Mouse (Mus musculus) lung, postnatal 0 days (tissue): Measurements from ENCODE around the gene Shq1. TPM values are rescaled to one million over a fixed set of nuclear protein-coding genes. Genes with fewer than 3 reads are reported as not detected.

ENCODE experiments used
- ATAC-seq: fragments of 200-750 bp; cut with Nextera tagmentation; 2 replicates; pipeline ENCODE4 v1.8.0; 2017; ENCODE audit warnings: moderate library complexity
- DNase-seq: peaks from one replicate; pipeline ENCODE4 v3.0.0-alpha.2; 2016; ENCODE audit warnings: low spot score
- H3K27ac ChIP-seq: fragments of 300-500 bp; sonication (generic); 2 replicates; pipeline ENCODE4 v1.5.1; 2014; ENCODE audit warnings: antibody characterized with exemption, mild to moderate bottlenecking, low read length, mixed read lengths
- H3K27me3 ChIP-seq: fragments of 300-500 bp; sonication (generic); replicated peaks from 2 replicates; pipeline ENCODE4 v1.6.1; 2014; ENCODE audit warnings: low read length, mixed read lengths; ENCODE audit not compliant: insufficient read depth
- H3K36me3 ChIP-seq: fragments of 300-500 bp; sonication (generic); 2 replicates; pipeline ENCODE4 v1.6.1; 2014; ENCODE audit warnings: low read length, mixed read lengths; ENCODE audit not compliant: insufficient read depth
- H3K4me1 ChIP-seq: fragments of 300-500 bp; sonication (generic); 2 replicates; pipeline ENCODE4 v1.6.1; 2014; ENCODE audit warnings: antibody characterized with exemption, low read depth, low read length, mixed read lengths; ENCODE audit not compliant: insufficient read depth
- H3K4me2 ChIP-seq: fragments of 300-500 bp; sonication (generic); replicated peaks from 2 replicates; pipeline ENCODE4 v1.6.1; 2014; ENCODE audit warnings: low read depth, mild to moderate bottlenecking, low read length, moderate library complexity, mixed read lengths
- H3K4me3 ChIP-seq: fragments of 300-500 bp; sonication (generic); 2 replicates; pipeline ENCODE4 v1.5.1; 2014; ENCODE audit warnings: low read depth, low read length
- H3K9ac ChIP-seq: fragments of 300-500 bp; sonication (generic); replicated peaks from 2 replicates; pipeline ENCODE4 v1.6.1; 2014; ENCODE audit warnings: low read depth, mild to moderate bottlenecking
- H3K9me3 ChIP-seq: fragments of 300-500 bp; sonication (generic); 2 replicates; pipeline ENCODE4 v1.6.1; 2016; ENCODE audit warnings: low read length, mixed read lengths
- CTCF ChIP-seq: IDR thresholded peaks from 2 replicates; pipeline ENCODE4 v1.5.1; 2016; ENCODE audit warnings: antibody characterized with exemption, mild to moderate bottlenecking
- EP300 ChIP-seq: IDR thresholded peaks from 2 replicates; pipeline ENCODE4 v1.6.1; 2016; ENCODE audit warnings: antibody characterized with exemption, mild to moderate bottlenecking, control low read depth
- WGBS: fragments of 180-500 bp; shearing (Covaris S2); extraction: QIAGEN DNeasy Blood & Tissue Kit; methylation state at CpG from one replicate; pipeline ENCODE4 v1.1.7; 2014; 5-methylcytosine and 5-hydroxymethylcytosine counted together
- polyA plus RNA-seq: library from polyadenylated mRNA; unstranded; fragments of >200 nt; fragmentation: Nextera tagmentation; extraction: Ambion mirVana; gene quantifications from 2 replicates; pipeline ENCODE4 v1.2.1, GENCODE M21; 2015

The Shq1 gene
- polyA plus RNA-seq, 1 experiment from 2014 or later = 5.9 TPM

DNA sequence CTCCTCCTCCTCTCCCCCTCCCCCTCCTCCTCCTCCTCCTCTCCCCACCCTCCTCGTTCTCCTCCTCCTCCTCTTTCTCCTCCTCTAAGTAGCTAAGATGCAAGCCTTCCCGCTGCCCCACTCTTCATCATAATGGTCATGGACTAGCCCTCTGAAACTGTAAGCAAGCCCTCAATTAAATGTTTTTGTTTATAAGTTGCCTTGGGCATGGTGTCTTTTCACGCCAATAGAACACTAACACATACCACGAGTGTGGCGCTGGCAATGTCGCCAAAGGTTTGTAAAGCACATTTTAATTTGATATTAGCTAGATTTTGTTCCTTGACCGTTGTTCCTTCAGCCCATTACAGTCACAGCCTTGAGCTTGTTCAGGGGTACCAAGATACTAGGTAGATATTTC lies 5.5 kb upstream of the Shq1 start:
- TF ChIP-seq CTCF = no peak
- no peak for TF ChIP-seq EP300
- Histone ChIP-seq H3K27me3 (no peaks in the 10 kb centered on the region), H3K4me1 (peaks cover 1% of the 10 kb centered on the region; the same call in 1 of the 2 replicates), H3K4me2 (no peak overlapping the region), H3K9ac (no peak overlapping the region), H3K9me3 (no peaks in the 10 kb centered on the region), H3K27ac (no peak overlapping the region), H3K4me3 (no peak overlapping the region), H3K36me3 (no peaks in the 10 kb centered on the region)
- 91% methylated on average over 6 of the region's 7 CpGs for WGBS
- no peak for DNase-seq
- ATAC-seq = no peak

DNA sequence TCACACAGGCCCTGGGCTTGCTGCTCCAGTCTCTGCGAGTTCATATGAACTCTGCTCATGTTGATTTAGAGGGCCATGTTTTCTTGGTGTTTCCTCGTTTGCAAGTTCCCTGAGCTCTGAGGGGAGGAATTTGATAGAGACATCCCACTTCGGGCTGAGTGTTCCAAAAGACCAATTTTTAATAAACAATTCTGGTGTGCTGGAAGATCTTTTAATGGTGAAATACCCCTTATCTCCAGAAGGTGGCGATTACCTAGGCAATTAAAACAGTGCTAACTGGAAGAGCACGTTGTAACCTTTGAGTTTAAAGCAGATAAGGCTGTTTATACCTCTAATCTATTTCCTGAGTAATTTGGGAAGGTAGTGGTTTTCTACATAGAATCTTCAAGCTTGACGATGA lies 4.0 kb upstream of the Shq1 start:
- Histone ChIP-seq H3K4me2 (no peak overlapping the region), H3K9me3 (no peaks in the 10 kb centered on the region), H3K27ac (no peak overlapping the region), H3K27me3 (no peaks in the 10 kb centered on the region), H3K36me3 (no peaks in the 10 kb centered on the region), H3K9ac (no peak overlapping the region), H3K4me1 (peaks cover 3% of the 10 kb centered on the region; the same call in 1 of the 2 replicates), H3K4me3 (no peak overlapping the region)
- peak; percentile 77 for TF ChIP-seq CTCF
- no peak for TF ChIP-seq EP300
- ATAC-seq (no peak), DNase-seq (peak; percentile 74)
- WGBS = 17% methylated on average over 6 of the region's 6 CpGs

DNA sequence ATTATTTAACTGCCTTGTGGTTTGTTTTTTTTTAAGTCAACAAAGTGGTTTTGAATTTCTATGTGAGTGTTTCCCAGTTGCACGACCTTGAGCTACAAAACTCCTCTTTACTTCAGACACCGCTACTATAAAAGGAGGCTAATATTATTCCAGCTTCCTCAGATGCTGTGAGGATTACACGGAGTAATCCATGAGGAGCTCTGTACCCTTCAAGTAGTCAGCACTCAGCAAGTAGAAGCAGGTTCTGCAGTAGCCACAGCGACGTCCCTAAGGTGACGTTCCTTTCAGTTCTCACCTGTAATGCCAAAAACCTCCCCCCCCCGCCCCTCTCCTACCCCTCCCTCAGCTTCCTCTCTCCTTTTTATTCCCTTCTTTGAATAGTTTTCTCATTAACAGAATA lies 444 bp upstream of the Shq1 start:
- Histone ChIP-seq H3K27ac (no peak overlapping the region), H3K27me3 (no peaks in the 10 kb centered on the region), H3K4me2 (peak overlapping the region; percentile 87), H3K9ac (peak overlapping the region; percentile 56; the same call in 1 of the 2 replicates), H3K4me1 (peaks cover 3% of the 10 kb centered on the region; the same call in 1 of the 2 replicates), H3K4me3 (peak overlapping the region; percentile 89; the same call in 1 of the 2 replicates), H3K36me3 (no peaks in the 10 kb centered on the region), H3K9me3 (no peaks in the 10 kb centered on the region)
- 6% methylated on average over 7 of the region's 7 CpGs for WGBS
- no peak for ATAC-seq
- no peak for TF ChIP-seq EP300
- DNase-seq = no peak

DNA sequence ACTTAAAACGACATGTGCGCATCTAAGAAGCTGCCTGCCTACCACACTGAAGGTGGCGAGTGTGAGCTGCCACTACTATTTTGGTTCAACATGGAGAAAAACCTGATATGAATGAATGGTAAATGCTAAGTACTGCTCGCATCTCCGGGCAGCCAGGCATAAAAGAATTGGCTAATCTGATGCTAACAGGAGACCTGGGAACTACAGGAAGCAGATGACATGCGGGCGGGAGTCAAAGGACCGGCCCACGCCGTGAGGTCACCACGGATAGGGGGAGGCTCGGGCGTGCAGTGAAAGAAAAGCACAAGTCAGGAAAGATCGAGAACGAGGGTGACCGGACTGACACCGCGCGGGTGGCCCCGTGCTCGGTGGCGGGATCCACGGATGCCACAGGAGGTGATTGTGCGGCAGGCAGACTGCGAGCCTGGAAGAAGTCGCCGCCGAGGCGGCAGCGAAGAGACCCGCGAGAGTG lies 551 bp downstream of the Shq1 start:
- peak; percentile 61 for DNase-seq
- H3K27ac ChIP-seq = peak overlapping the region; percentile 54

GRCm38 (mm10) chr6:100668858-100669257 lies 2.1 kb downstream of the Shq1 start:
- no peaks in the 10 kb centered on the region for H3K27me3 ChIP-seq
- ATAC-seq = no peak
- 0 out of 2 replicates have a peak, but pooled peaks cover 11% of the 10 kb centered on the region for H3K36me3 ChIP-seq
- peaks cover 3% of the 10 kb centered on the region; the same call in 1 of the 2 replicates for H3K4me1 ChIP-seq
- no peaks in the 10 kb centered on the region for H3K9me3 ChIP-seq
- no peak overlapping the region for H3K9ac ChIP-seq
- no peak overlapping the region for H3K4me2 ChIP-seq
- WGBS = 56% methylated on average over 2 of the region's 2 CpGs
- no peak overlapping the region for H3K27ac ChIP-seq
- H3K4me3 ChIP-seq = no peak overlapping the region
- TF ChIP-seq EP300 = no peak
- DNase-seq = no peak

More for the DNA sequence above, 551 bp downstream of the Shq1 start:
- no peaks in the 10 kb centered on the region for H3K27me3 ChIP-seq
- peak; percentile 76 for ATAC-seq
- H3K4me2 ChIP-seq = peak overlapping the region; percentile 87
- no peaks in the 10 kb centered on the region for H3K36me3 ChIP-seq
- under 1% methylated on average over 32 of the region's 32 CpGs for WGBS
- H3K9ac ChIP-seq = peak overlapping the region; percentile 56
- peak overlapping the region; percentile 89 for H3K4me3 ChIP-seq
- H3K4me1 ChIP-seq = peaks cover 3% of the 10 kb centered on the region; the same call in 1 of the 2 replicates
- H3K9me3 ChIP-seq = no peaks in the 10 kb centered on the region
- TF ChIP-seq CTCF = peak; percentile 46
- no peak for TF ChIP-seq EP300

- ATAC-seq (no peak), DNase-seq (no peak)
- Histone ChIP-seq H3K27me3 (no peaks in the 10 kb centered on the region), H3K4me3 (no peak overlapping the region), H3K9ac (no peak overlapping the region), H3K4me2 (no peak overlapping the region), H3K9me3 (no peaks in the 10 kb centered on the region), H3K36me3 (0 out of 2 replicates have a peak, but pooled peaks cover 11% of the 10 kb centered on the region), H3K27ac (no peak overlapping the region), H3K4me1 (peaks cover 3% of the 10 kb centered on the region; the same call in 1 of the 2 replicates)
- TF ChIP-seq CTCF = peak; percentile 22; the same call in 1 of the 2 replicates
- no peak for TF ChIP-seq EP300
- 67% methylated on average over 8 of the region's 8 CpGs for WGBS
Measured at GRCm38 (mm10) chr6:100667644-100668043, 3.3 kb downstream of the Shq1 start.

- no peak for ATAC-seq
Measured at GRCm38 (mm10) chr6:100662224-100662623, 8.7 kb downstream of the Shq1 start.

More at GRCm38 (mm10) chr6:100662224-100662623, 8.7 kb downstream of the Shq1 start:
- no peak overlapping the region for H3K4me2 ChIP-seq
- H3K4me3 ChIP-seq = no peak overlapping the region
- DNase-seq = no peak
- no peak overlapping the region for H3K27ac ChIP-seq
- no peaks in the 10 kb centered on the region for H3K27me3 ChIP-seq
- 60% methylated on average over 6 of the region's 6 CpGs for WGBS
- TF ChIP-seq EP300 (no peak), CTCF (no peak)
- no peaks in the 10 kb centered on the region for H3K9me3 ChIP-seq
- no peak overlapping the region for H3K9ac ChIP-seq
- H3K4me1 ChIP-seq = no peaks in the 10 kb centered on the region
- 0 out of 2 replicates have a peak, but pooled peaks cover 11% of the 10 kb centered on the region for H3K36me3 ChIP-seq
